Mouse (Mus musculus) small intestine, adult 2 months (tissue): Measurements from ENCODE around the gene Hnrnpr.

Experiments
- CTCF ChIP-seq: fragments of 200-500 bp; IDR thresholded peaks from 2 replicates; pipeline ENCODE4 v1.5.1; 2012; ENCODE audit warnings: low read depth, mild to moderate bottlenecking, control low read depth, inconsistent platforms, low read length, moderate library complexity, mixed read lengths; ENCODE audit not compliant: insufficient replicate concordance, insufficient read length; ENCODE audit errors: extremely low read depth
- POLR2A ChIP-seq: fragments of 200-500 bp; IDR thresholded peaks from 2 replicates; pipeline ENCODE4 v1.6.1; 2012; ENCODE audit warnings: low read depth, mild to moderate bottlenecking, control low read depth, inconsistent platforms, low read length, moderate library complexity

DNA sequence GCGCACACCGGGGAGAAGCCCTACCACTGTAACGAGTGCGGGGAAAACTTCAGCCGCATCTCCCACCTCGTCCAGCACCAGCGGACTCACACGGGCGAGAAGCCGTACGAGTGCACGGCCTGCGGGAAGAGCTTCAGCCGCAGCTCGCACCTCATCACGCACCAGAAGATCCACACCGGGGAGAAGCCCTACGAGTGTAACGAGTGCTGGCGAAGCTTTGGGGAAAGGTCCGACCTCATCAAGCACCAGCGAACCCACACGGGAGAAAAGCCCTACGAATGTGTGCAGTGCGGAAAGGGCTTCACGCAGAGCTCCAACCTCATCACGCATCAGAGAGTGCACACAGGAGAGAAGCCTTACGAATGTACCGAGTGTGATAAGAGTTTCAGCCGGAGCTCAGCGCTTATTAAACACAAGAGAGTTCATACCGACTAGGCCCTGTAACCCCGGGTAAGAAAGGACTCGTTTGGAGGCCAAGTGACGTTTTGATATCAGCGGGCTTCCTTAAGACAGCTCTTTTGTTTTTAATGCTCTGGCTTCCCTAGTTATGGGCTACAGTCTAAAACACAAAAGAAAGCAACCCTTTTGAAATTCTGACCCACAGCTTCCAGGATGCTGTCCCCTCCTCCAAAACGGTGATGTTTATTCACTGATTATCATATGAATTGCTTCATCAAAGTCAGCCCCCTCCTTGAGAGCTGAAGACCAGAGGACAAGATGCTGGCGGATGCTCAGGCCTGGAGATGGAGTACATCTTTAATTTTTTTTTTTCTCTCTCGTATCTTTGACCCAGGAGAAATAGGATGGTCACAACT, 19.8 kb upstream of the Hnrnpr start:
- TF ChIP-seq POLR2A (no peak), CTCF (no peak)
